In genomic region chr4:126200036-126200435, GRCm38 (mm10) we compare ENCODE assay signal across 8 mouse cellular contexts. TPM values are rescaled to one million over a fixed set of nuclear protein-coding genes. Genes with fewer than 3 reads are reported as not detected.
A peak's percentile ranks its signal among the peaks of the same experiment; 100 is the strongest.
DNase-seq lines count a peak whose midpoint lies in the region; ATAC-seq and TF ChIP-seq lines count a peak whose summit lies in the region.

No protein-coding gene starts in this region.

- intact Hi-C loops in heart, postnatal 14 days (cut with DNase I), result no loop called here

- in situ Hi-C loops in ES-E14 (cut with MboI; ENCODE audit: low sequenced_read_pairs in 2 of 2, unreplicated experiment in 2 of 2), result no loop called here

- H3K27ac ChIP-seq in heart, embryonic 11.5 days (ENCODE audit: low read depth, low read length), result no peak overlapping the region
- H3K27ac ChIP-seq in ES-E14 (ENCODE audit: insufficient read depth, low read depth, low read length, poor library complexity, severe bottlenecking), result no peak overlapping the region
- H3K27ac ChIP-seq in hindbrain, embryonic 10.5 days, result no peak overlapping the region
- peak overlapping the region; percentile 97 for H3K27ac ChIP-seq in liver, embryonic 16.5 days (ENCODE audit: low read length)

- peaks cover 32% of the 10 kb centered on the region for H3K4me1 ChIP-seq in heart, embryonic 11.5 days (ENCODE audit: control insufficient read depth, insufficient read depth, low read length)
- H3K4me1 ChIP-seq in ES-E14 (ENCODE audit: control insufficient read depth in 2 of 2, insufficient read depth in 2 of 2, low read length in 2 of 2, poor library complexity in 1 of 2), result peaks cover 11 to 17% of the 10 kb centered on the region in 2 experiments
- peaks cover 30% of the 10 kb centered on the region for H3K4me1 ChIP-seq in hindbrain, embryonic 10.5 days (replicated peaks)
- H3K4me1 ChIP-seq in liver, embryonic 16.5 days (ENCODE audit: control insufficient read depth, low read depth, low read length), result peaks cover 53% of the 10 kb centered on the region

- no peak overlapping the region for H3K9ac ChIP-seq in heart, embryonic 11.5 days (ENCODE audit: low read depth, low read length)
- no peak overlapping the region for H3K9ac ChIP-seq in ES-E14 (ENCODE audit: insufficient read depth, low read depth, low read length, poor library complexity, severe bottlenecking)
- H3K9ac ChIP-seq in liver, embryonic 16.5 days (ENCODE audit: low read depth, low read length), result peak overlapping the region; percentile 91

- no peak for ATAC-seq in heart, embryonic 11.5 days (replicated peaks; ENCODE audit: insufficient number of reproducible peaks, low FRiP score, low TSS enrichment)
- ATAC-seq in liver, embryonic 16.5 days (ENCODE audit: low read depth), result no peak

- H3K9me3 ChIP-seq in heart, embryonic 11.5 days (replicated peaks; ENCODE audit: control insufficient read depth, low read length), result no peaks in the 10 kb centered on the region
- no peaks in the 10 kb centered on the region for H3K9me3 ChIP-seq in ES-E14 (ENCODE audit: control insufficient read depth, insufficient read depth, low read depth, low read length)
- H3K9me3 ChIP-seq in hindbrain, embryonic 10.5 days, result no peaks in the 10 kb centered on the region
- H3K9me3 ChIP-seq in liver, embryonic 16.5 days (replicated peaks; ENCODE audit: control insufficient read depth, low read length), result no peaks in the 10 kb centered on the region

- no peaks in the 10 kb centered on the region for H3K27me3 ChIP-seq in heart, embryonic 11.5 days (ENCODE audit: control insufficient read depth, insufficient read depth, low read length)
- H3K27me3 ChIP-seq in hindbrain, embryonic 10.5 days (ENCODE audit: insufficient read depth, poor library complexity, severe bottlenecking), result no peaks in the 10 kb centered on the region
- no peaks in the 10 kb centered on the region for H3K27me3 ChIP-seq in liver, embryonic 16.5 days (ENCODE audit: control insufficient read depth, insufficient read depth, low read depth, low read length)

- H3K4me2 ChIP-seq in heart, embryonic 11.5 days, result peak overlapping the region; percentile 89
- H3K4me2 ChIP-seq in liver, embryonic 16.5 days (ENCODE audit: low read depth, low read length), result peak overlapping the region; percentile 73

- H3K36me3 ChIP-seq in heart, embryonic 11.5 days (ENCODE audit: control insufficient read depth, insufficient read depth, low read length), result no peaks in the 10 kb centered on the region
- H3K36me3 ChIP-seq in ES-E14 (ENCODE audit: control insufficient read depth, insufficient read depth, low read length, poor library complexity, severe bottlenecking), result peaks cover 8% of the 10 kb centered on the region; the same call in 1 of the 2 replicates
- peaks cover 54% of the 10 kb centered on the region for H3K36me3 ChIP-seq in hindbrain, embryonic 10.5 days
- H3K36me3 ChIP-seq in liver, embryonic 16.5 days (ENCODE audit: control insufficient read depth, insufficient read depth), result no peaks in the 10 kb centered on the region

- peak overlapping the region; percentile 68 for H3K4me3 ChIP-seq in heart, embryonic 11.5 days (ENCODE audit: low read depth, low read length)
- peak overlapping the region; percentile 91 to 94; a peak in 2 of 4 replicates for H3K4me3 ChIP-seq in ES-E14 (ENCODE audit: insufficient read depth in 1 of 2, low read depth in 1 of 2, low read length in 2 of 2, poor library complexity in 1 of 2, severe bottlenecking in 1 of 2)
- peak overlapping the region; percentile 80 for H3K4me3 ChIP-seq in hindbrain, embryonic 10.5 days
- peak overlapping the region; percentile 87 for H3K4me3 ChIP-seq in liver, embryonic 16.5 days (ENCODE audit: low read depth, low read length)

- 53% methylated on average over 1 of the region's 1 CpGs for WGBS in heart, embryonic 11.5 days (ENCODE audit: insufficient replicate concordance)
- 91% methylated on average over 1 of the region's 1 CpGs for WGBS in hindbrain, embryonic 10.5 days
- 39% methylated on average over 1 of the region's 1 CpGs for WGBS in liver, embryonic 16.5 days (ENCODE audit: insufficient replicate concordance)

- no peak for DNase-seq in heart, postnatal 14 days
- no peak for DNase-seq in ES-E14 (ENCODE audit: low read depth, low spot score)
- no peak for DNase-seq in hindbrain, embryonic 10.5 days (ENCODE audit: low spot score)
- no peak for DNase-seq in right cerebral cortex, postnatal 36 days (ENCODE audit: low spot score in 2 of 2)
- no peak for DNase-seq in retina, embryonic 14.5 days (ENCODE audit: low spot score)
- DNase-seq in spleen, adult 12 weeks (ENCODE audit: low spot score), result no peak

TF ChIP-seq in ES-E14, 5 proteins besides CTCF, POLR2A, EP300 and RAD21:
- TF ChIP-seq HCFC1 (IDR thresholded peaks at IDR 0.05; ENCODE audit: borderline replicate concordance, insufficient read depth, low read length), result no peak
- TF ChIP-seq MAFK (IDR thresholded peaks at IDR 0.05; ENCODE audit: insufficient read depth, low read depth, low read length), result no peak
- no peak for TF ChIP-seq CHD2 (IDR thresholded peaks at IDR 0.05; ENCODE audit: low read depth, low read length)
- TF ChIP-seq ZC3H11A (IDR thresholded peaks at IDR 0.05; ENCODE audit: borderline replicate concordance, low read depth, low read length), result no peak
- no peak for TF ChIP-seq ZNF384 (IDR thresholded peaks at IDR 0.05; ENCODE audit: low read depth, low read length)
TF ChIP-seq in ES-E14: peak in this region for 0.

RNA-seq across cellular contexts. Expression of gene Thrap3, which starts 2.5 kb away (rescaled TPM):
- polyA plus RNA-seq in heart, embryonic 11.5 days (2014; fragmentation: Nextera tagmentation; extraction: Ambion mirVana), result 131 and 155 TPM in 2 replicates
- 100 to 1,000 TPM; 130 to 144 TPM for total RNA-seq in heart, postnatal 14 days (2021)
- total RNA-seq in ES-E14 (2012; rRNA removed), result 202 and 211 TPM in 2 replicates
- polyA plus RNA-seq in hindbrain, embryonic 10.5 days (2016; fragmentation: Nextera tagmentation; extraction: Ambion mirVana), result 230 and 252 TPM in 2 replicates
- 78.1 and 78.4 TPM in 2 replicates for polyA plus RNA-seq in liver, embryonic 16.5 days (2015; fragmentation: Nextera tagmentation; extraction: Ambion mirVana)

RNA-seq across cellular contexts. Expression of gene Sh3d21, which starts 36.7 kb away (rescaled TPM):
- 2.7 and 3.1 TPM in 2 replicates for polyA plus RNA-seq in heart, embryonic 11.5 days (2014; fragmentation: Nextera tagmentation; extraction: Ambion mirVana)
- 1 to 10 TPM; 3.0 to 3.1 TPM for total RNA-seq in heart, postnatal 14 days (2021)
- total RNA-seq in ES-E14 (2012; rRNA removed), result 2.4 and 3.0 TPM in 2 replicates
- 1.3 and 2.3 TPM in 2 replicates for polyA plus RNA-seq in hindbrain, embryonic 10.5 days (2016; fragmentation: Nextera tagmentation; extraction: Ambion mirVana)
- 1.1 and 1.4 TPM in 2 replicates for polyA plus RNA-seq in liver, embryonic 16.5 days (2015; fragmentation: Nextera tagmentation; extraction: Ambion mirVana)

RNA-seq across cellular contexts. Expression of gene Eva1b, which starts 52.5 kb away (rescaled TPM):
- polyA plus RNA-seq in heart, embryonic 11.5 days (2014; fragmentation: Nextera tagmentation; extraction: Ambion mirVana), result 31.9 and 33.5 TPM in 2 replicates
- total RNA-seq in heart, postnatal 14 days (2021), result 10 to 100 TPM; 23.3 to 24.9 TPM
- 44.2 and 48.7 TPM in 2 replicates for total RNA-seq in ES-E14 (2012; rRNA removed)
- 29.8 and 35.3 TPM in 2 replicates for polyA plus RNA-seq in hindbrain, embryonic 10.5 days (2016; fragmentation: Nextera tagmentation; extraction: Ambion mirVana)
- polyA plus RNA-seq in liver, embryonic 16.5 days (2015; fragmentation: Nextera tagmentation; extraction: Ambion mirVana), result 11.6 and 13.0 TPM in 2 replicates

RNA-seq across cellular contexts. Expression of gene Map7d1, which starts 56.1 kb away (rescaled TPM):
- 37.0 and 44.6 TPM in 2 replicates for polyA plus RNA-seq in heart, embryonic 11.5 days (2014; fragmentation: Nextera tagmentation; extraction: Ambion mirVana)
- total RNA-seq in heart, postnatal 14 days (2021), result 100 to 1,000 TPM; 242 to 246 TPM
- total RNA-seq in ES-E14 (2012; rRNA removed), result 20.9 and 27.1 TPM in 2 replicates
- polyA plus RNA-seq in hindbrain, embryonic 10.5 days (2016; fragmentation: Nextera tagmentation; extraction: Ambion mirVana), result 64.8 and 99.0 TPM in 2 replicates
- polyA plus RNA-seq in liver, embryonic 16.5 days (2015; fragmentation: Nextera tagmentation; extraction: Ambion mirVana), result 4.6 and 5.8 TPM in 2 replicates
